Mouse (Mus musculus): ENCODE data around the gene Sdhaf3.

DNA sequence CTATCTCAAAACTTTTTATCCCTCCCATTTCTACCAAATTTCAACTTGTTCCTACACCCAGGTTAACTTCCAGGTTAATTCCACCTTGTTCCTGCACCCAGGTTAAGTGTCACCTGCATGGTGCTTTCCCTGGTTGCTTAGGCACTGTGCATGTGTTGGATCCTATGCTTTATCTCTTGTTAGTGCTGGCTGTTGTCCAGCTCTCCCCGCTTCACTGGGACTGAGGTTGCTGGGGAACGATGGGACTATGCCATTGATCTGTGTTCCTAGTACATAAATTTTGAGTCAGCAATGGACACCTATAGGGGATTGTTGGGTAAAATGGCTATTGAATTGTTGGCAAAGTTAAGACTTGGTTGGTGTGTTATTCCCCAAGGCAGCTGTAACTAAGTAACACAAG is 113.7 kb downstream of the Sdhaf3 start:
- TF ChIP-seq CTCF (IDR thresholded peaks at IDR 0.05; ENCODE audit: low read depth) = no peak
- no peak for TF ChIP-seq EP300 (IDR thresholded peaks at IDR 0.05; ENCODE audit: low read depth)

All from heart, postnatal 0 days (tissue).